Comparison of ENCODE assay signal across 12 mouse cellular contexts in the genomic region with DNA sequence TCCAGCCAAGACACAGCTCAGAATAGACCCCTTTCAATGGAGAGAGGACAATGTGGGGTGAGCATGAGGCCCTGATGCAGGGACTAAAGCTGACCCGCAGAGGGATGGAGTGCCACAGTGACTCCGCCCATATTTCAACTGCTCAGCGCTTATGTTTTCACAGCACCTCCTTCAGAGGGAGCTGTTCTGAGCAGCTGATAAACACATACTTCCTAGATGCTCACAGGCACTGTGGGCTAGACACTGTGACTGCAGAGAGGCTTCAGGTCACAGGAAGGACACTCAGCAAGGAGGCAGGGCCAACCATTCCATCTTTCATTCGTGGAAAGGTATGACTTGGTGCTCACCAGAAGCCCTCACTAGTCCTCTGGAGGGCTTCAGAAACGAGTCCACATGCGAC. TPM values are rescaled to one million over a fixed set of nuclear protein-coding genes. Genes with fewer than 3 reads are reported as not detected.
A peak's percentile ranks its signal among the peaks of the same experiment; 100 is the strongest.
DNase-seq lines count a peak whose midpoint lies in the region; ATAC-seq lines count a peak whose summit lies in the region.
"Had no signal": no experiment of that assay in that cellular context is flagged by ENCODE, and none has a peak within 500 bp of the region (broad histone marks: within the 10 kb centered on the region; RNA-seq: fewer than 3 reads in every experiment).

No protein-coding gene starts in this region.

- H3K9me3 ChIP-seq in megakaryocyte, embryonic 14.5 days, result no peaks in the 10 kb centered on the region
- H3K9me3 ChIP-seq: kidney, embryonic 15.5 days had no signal

- ATAC-seq in megakaryocyte, adult 5-6 weeks (ENCODE audit: poor library complexity, severe bottlenecking), result no peak
- 0 out of 4 replicates have a peak, but pooled peaks have one; percentile 5 to 31 for ATAC-seq in hematopoietic stem cell, adult 5-6 weeks (replicated peaks in 1 of 2; ENCODE audit: insufficient read depth in 1 of 2, low FRiP score in 2 of 2, low TSS enrichment in 1 of 2, low read depth in 1 of 2, poor library complexity in 2 of 2, severe bottlenecking in 2 of 2)

- intact Hi-C loops in heart, postnatal 14 days (cut with DNase I), result no loop called here

- peak overlapping the region; percentile 44 for H3K4me3 ChIP-seq in megakaryocyte, embryonic 14.5 days (replicated peaks)
- H3K4me3 ChIP-seq: kidney, embryonic 15.5 days had no signal

- H3K4me1 ChIP-seq in megakaryocyte, embryonic 14.5 days, result peaks cover 85% of the 10 kb centered on the region

- no peaks in the 10 kb centered on the region for H3K27me3 ChIP-seq in megakaryocyte, embryonic 14.5 days (replicated peaks)
- H3K27me3 ChIP-seq: kidney, embryonic 15.5 days had no signal

- DNase-seq in embryo, embryonic 10.5 days (ENCODE audit: low spot score), result peak; percentile 24
- DNase-seq in embryo, embryonic 11 days, result no peak
- peak; percentile 55 for DNase-seq in retina, postnatal 1 day
- no peak for DNase-seq in adrenal gland, postnatal 4 days (ENCODE audit: low spot score in 2 of 2)
- no peak for DNase-seq in heart, postnatal 14 days
- DNase-seq: cerebellum, postnatal 36 days; heart, postnatal 4 days; layer of hippocampus, postnatal 36 days had no signal

- H3K36me3 ChIP-seq in megakaryocyte, embryonic 14.5 days (replicated peaks; ENCODE audit: low read length), result peaks cover 91% of the 10 kb centered on the region
- H3K36me3 ChIP-seq: kidney, embryonic 15.5 days had no signal

RNA-seq across cellular contexts. Expression of gene Micall2, which starts 13.4 kb away (rescaled TPM):
- 54.5 and 69.6 TPM in 2 replicates for polyA plus RNA-seq in megakaryocyte, embryonic 14.5 days (2012; ENCODE audit: insufficient read depth, low replicate concordance)
- 5.4 and 7.0 TPM in 2 replicates for total RNA-seq in megakaryocyte, adult 5-6 weeks (2015)
- total RNA-seq in megakaryocyte, adult 5-6 weeks (2017), result 1.8 and 2.9 TPM in 2 replicates
- 6.3 and 7.2 TPM in 2 replicates for total RNA-seq in hematopoietic stem cell, adult 5-6 weeks (2017)
- total RNA-seq in adrenal gland, postnatal 4 days (2021), result 10 to 100 TPM; 13.4 to 13.7 TPM
- 1 to 10 TPM; 3.7 to 4.1 TPM for total RNA-seq in heart, postnatal 14 days (2021)

RNA-seq across cellular contexts. Expression of gene Ints1, which starts 52.8 kb away (rescaled TPM):
- polyA plus RNA-seq in megakaryocyte, embryonic 14.5 days (2012; ENCODE audit: insufficient read depth, low replicate concordance), result 42.9 and 56.6 TPM in 2 replicates
- total RNA-seq in megakaryocyte, adult 5-6 weeks (2015), result 25.5 and 41.7 TPM in 2 replicates
- 15.9 and 31.2 TPM in 2 replicates for total RNA-seq in megakaryocyte, adult 5-6 weeks (2017)
- total RNA-seq in hematopoietic stem cell, adult 5-6 weeks (2017), result 31.5 and 43.9 TPM in 2 replicates
- total RNA-seq in adrenal gland, postnatal 4 days (2021), result 10 to 100 TPM; 52.8 to 65.7 TPM
- 10 to 100 TPM; 41.8 to 43.8 TPM for total RNA-seq in heart, postnatal 14 days (2021)

Comparison
In these comparisons a context has a peak if more than half of its experiments do, and no peak if none do; other contexts are left out.
1. DNase-seq: peak in embryo, embryonic 10.5 days (single experiment) and retina, postnatal 1 day (single experiment); none in embryo, embryonic 11 days (single experiment), adrenal gland, postnatal 4 days (0 of 2) and heart, postnatal 14 days (0 of 2).